Mouse (Mus musculus) E14TG2a.4 (cell line): ENCODE results near the gene Unkl.

Source experiments
- CTCF ChIP-seq: conservative IDR thresholded peaks from 2 replicates; pipeline ENCODE4 v1.5.1; 2014; ENCODE audit warnings: low read length
- POU5F1 ChIP-seq: IDR thresholded peaks from 2 replicates; pipeline ENCODE4 v1.6.1; 2014; ENCODE audit warnings: low read length, borderline replicate concordance

DNA sequence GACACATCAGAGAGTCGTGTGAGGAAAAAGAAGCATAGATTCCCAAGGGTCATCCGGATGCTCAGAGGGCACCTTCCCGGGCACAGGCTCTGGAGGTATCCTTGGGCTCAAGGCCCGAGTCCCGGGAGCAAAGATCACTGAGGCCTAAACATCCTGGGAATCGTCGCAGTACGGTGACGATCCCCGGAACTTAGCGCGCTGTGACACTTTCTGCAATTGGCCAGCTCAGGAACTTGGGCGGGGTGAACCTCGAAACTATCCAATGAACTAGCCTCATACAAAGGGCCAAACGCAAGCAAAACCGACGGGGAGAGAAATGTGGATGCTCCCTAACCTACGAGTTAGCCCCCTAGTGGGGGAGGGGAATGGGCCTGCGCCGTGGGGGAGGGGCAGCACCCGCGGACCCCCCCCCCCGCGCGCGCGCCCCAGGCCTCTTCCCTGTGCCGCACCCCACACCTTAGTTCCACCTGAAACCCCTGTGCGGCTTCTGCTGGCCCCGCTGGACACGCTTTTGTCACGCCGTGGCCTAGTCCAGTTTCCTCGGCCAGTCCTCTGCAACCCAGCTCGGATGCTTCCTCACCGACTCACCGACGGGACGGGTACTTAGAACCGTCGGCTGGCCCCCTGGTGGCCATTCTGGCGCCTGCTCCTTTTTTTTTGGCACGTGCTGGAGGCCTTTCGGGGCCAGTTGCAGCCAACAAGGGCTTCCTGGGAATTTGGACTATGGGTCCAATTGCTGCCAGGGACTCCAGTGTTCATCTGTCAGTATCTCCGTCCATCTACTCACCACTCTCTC lies 85.7 kb downstream of the Unkl start:
- TF ChIP-seq CTCF = peak; percentile 61
- TF ChIP-seq POU5F1 = no peak
